Mouse (Mus musculus): ENCODE measurements around the gene Rhox2e.
"Not testable (repeated sequence)": the region's sequence is repeated elsewhere in the genome, so short reads cannot be mapped to it uniquely, and the experiment has no call there.

- not testable (repeated sequence) for TF ChIP-seq POLR2A (IDR thresholded peaks at IDR 0.05; ENCODE audit: control insufficient read depth in 1 of 2, insufficient read depth in 1 of 2, low read depth in 1 of 2, low read length in 2 of 2, poor library complexity in 1 of 2); KAT2A (conservative IDR thresholded peaks at IDR 0.05; ENCODE audit: low read depth, low read length); MAFK (IDR thresholded peaks at IDR 0.05; ENCODE audit: borderline replicate concordance, low read depth, low read length); BHLHE40 (IDR thresholded peaks at IDR 0.05; ENCODE audit: borderline replicate concordance, low read depth, low read length); ELF1 (IDR thresholded peaks at IDR 0.05; ENCODE audit: low read depth, low read length); EP300 (IDR thresholded peaks at IDR 0.05; ENCODE audit: low read depth in 1 of 2, low read length in 2 of 2); ZC3H11A (IDR thresholded peaks at IDR 0.05; ENCODE audit: low read depth, low read length)
These were observed 11.5 kb downstream of the Rhox2e start, which contains the start of gene Rhox3e for GRCm38 (mm10) chrX:37541719-37542118.
